Mouse (Mus musculus): ENCODE data around the gene Poll.

GRCm38 (mm10) chr19:45541409-45542041 is 18.8 kb downstream of the Poll start:
- TF ChIP-seq CEBPB (IDR thresholded peaks at IDR 0.05; ENCODE audit: insufficient read depth, poor library complexity, severe bottlenecking) (no peak), POLR2A (IDR thresholded peaks at IDR 0.05; ENCODE audit: insufficient read length, low read depth) (no peak), TCF12 (IDR thresholded peaks at IDR 0.05; ENCODE audit: insufficient read depth, poor library complexity, severe bottlenecking) (no peak), SRF (IDR thresholded peaks at IDR 0.05; ENCODE audit: control insufficient read depth, insufficient read length, low read depth) (no peak)
